Mouse (Mus musculus) C3H10T1/2 (cell line): Measurements from ENCODE around the gene 1700001L19Rik. TPM values are rescaled to one million over a fixed set of nuclear protein-coding genes. Genes with fewer than 3 reads are reported as not detected.

ENCODE experiments used
- polyA plus RNA-seq, 2 experiments: library from polyadenylated mRNA; unstranded; fragments of >200 nt; fragmentation: generic; extraction: Trizol; gene quantifications; one replicate each; pipeline ENCODE4 v1.2.1; 2012; ENCODE audit warnings: missing spikeins in 2 of 2

1700001L19Rik gene
- polyA plus RNA-seq: not detected

DNA sequence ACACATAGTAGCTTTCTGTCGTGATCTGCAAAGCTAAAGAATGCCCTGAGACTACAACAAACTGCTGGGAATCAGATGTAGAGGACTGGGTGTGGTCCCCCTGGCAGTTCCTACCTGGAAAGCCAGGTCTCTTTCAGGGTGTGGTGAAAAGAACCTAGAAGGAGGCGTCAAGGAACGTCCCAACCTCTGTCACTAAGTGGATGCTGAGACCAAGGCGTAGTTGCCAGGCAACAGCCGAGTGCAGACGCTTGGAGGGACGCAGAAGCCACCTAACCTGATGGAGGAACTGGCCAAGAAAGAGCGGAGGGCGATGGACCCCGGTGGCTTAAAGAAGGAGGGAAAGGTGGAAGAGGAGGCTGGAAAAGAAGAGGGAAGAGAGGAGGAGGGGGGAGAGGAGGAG is at the start of gene 1700001L19Rik:
1700001L19Rik (plus strand) TSS at position 223 of the 400 bp plus-strand sequence.

DNA sequence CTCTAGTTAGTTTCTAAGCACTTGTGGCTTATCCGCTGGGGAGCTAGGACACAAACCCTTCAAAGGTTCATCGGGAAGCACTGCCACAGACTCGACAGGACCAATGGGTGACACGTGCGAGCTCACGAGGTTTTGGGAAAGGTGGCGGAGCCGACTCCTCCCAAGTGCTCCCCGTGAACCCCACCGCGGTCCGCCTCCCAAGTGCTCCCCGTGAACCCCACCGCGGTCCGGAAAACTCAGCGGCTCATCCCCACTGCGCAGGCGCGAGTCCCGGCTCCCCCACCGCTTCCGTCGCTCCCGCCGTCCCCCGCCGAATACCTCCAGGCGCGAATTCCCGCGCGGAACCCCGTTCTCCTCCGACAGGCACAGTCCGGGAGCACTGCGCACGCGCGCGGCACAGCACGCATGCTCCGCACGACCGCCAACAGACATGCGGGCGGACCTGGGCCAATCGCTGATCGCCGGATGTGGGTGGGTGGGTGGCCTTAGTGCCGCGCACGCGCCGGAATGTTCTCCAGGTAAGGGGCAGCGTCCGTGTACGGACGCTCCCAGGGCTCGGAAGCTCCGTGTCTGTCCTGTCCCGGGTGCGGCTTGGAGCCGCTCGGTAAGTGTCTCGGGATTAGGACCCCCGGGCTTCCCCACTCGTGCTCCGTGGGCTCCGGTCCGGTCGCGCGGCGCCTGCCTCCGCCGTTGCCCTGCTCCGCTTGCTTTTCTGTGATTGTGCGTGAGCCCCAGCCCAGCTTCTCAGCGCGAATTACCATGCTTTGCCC is 15.3 kb upstream of the 1700001L19Rik start, which contains the start of the genes Mtrr and Fastkd3:
Mtrr (minus strand) TSS at position 403 of the 770 bp plus-strand sequence.
Fastkd3 (plus strand) TSS at position 488 of the 770 bp plus-strand sequence.

Other genes starting within 250 kb of the 1700001L19Rik start
- 1 to 10 TPM; 1.8 to 5.0 TPM for gene Mtrr, start 15.3 kb upstream of the 1700001L19Rik start, polyA plus RNA-seq
- gene Fastkd3, start 15.2 kb upstream of the 1700001L19Rik start, polyA plus RNA-seq: 1 to 10 TPM; 4.6 to 5.5 TPM